Mouse (Mus musculus): Measurements from ENCODE around the gene Ppp2r5d. TPM values are rescaled to one million over a fixed set of nuclear protein-coding genes. Genes with fewer than 3 reads are reported as not detected.

Gene Ppp2r5d
- total RNA-seq, 1 experiment from 2014 or later: 37.4 TPM

GRCm38 (mm10) chr17:46636831-46637523, 67.9 kb downstream of the Ppp2r5d start:
- peak; percentile 56 to 65 for ATAC-seq (replicated peaks in 1 of 2; ENCODE audit: insufficient read depth in 1 of 2, low FRiP score in 2 of 2, low TSS enrichment in 1 of 2, low read depth in 1 of 2, poor library complexity in 2 of 2, severe bottlenecking in 2 of 2)

Other genes starting within 250 kb of the Ppp2r5d start
- 0.05 and 0.69 TPM in 2 replicates for gene Ttbk1, start 217.4 kb downstream of the Ppp2r5d start, total RNA-seq (2017)
- gene Dnph1, start 208.4 kb downstream of the Ppp2r5d start, total RNA-seq (2017): 11.1 and 21.0 TPM in 2 replicates
- gene Cul9, start 158.7 kb downstream of the Ppp2r5d start, total RNA-seq (2017): 32.9 and 33.6 TPM in 2 replicates
- 28.3 and 30.8 TPM in 2 replicates for gene Srf, start 148.9 kb downstream of the Ppp2r5d start, total RNA-seq (2017)
- gene Ptk7, start 75.6 kb downstream of the Ppp2r5d start, total RNA-seq (2017): 7.2 and 15.6 TPM in 2 replicates
- 11.9 and 15.2 TPM in 2 replicates for gene Klc4, start 59.1 kb downstream of the Ppp2r5d start, total RNA-seq (2017)
- gene Mrpl2, start 58.9 kb downstream of the Ppp2r5d start, total RNA-seq (2017): 61.8 and 66.1 TPM in 2 replicates
- 27.0 and 37.8 TPM in 2 replicates for gene Cul7, start 54.8 kb downstream of the Ppp2r5d start, total RNA-seq (2017)
- 38.1 and 47.0 TPM in 2 replicates for gene Rrp36, start 30.8 kb downstream of the Ppp2r5d start, total RNA-seq (2017)
- 53.3 and 74.4 TPM in 2 replicates for gene Mea1, start 26.3 kb downstream of the Ppp2r5d start, total RNA-seq (2017)
- 21.5 and 22.1 TPM in 2 replicates for gene Klhdc3, start 24.2 kb downstream of the Ppp2r5d start, total RNA-seq (2017)
- gene Pex6, start 6.4 kb upstream of the Ppp2r5d start, total RNA-seq (2017): 16.1 and 16.2 TPM in 2 replicates
- not detected in 2 replicates for gene Gnmt, start 24.1 kb upstream of the Ppp2r5d start, total RNA-seq (2017)
- 71.4 and 84.6 TPM in 2 replicates for gene Cnpy3, start 47.1 kb upstream of the Ppp2r5d start, total RNA-seq (2017)
- not detected in 2 replicates for gene Ptcra, start 58.6 kb upstream of the Ppp2r5d start, total RNA-seq (2017)
- 8.1 and 22.0 TPM in 2 replicates for gene 2310039H08Rik, start 67.5 kb upstream of the Ppp2r5d start, total RNA-seq (2017)
- gene Rpl7l1, start 77.6 kb upstream of the Ppp2r5d start, total RNA-seq (2017): 121 and 185 TPM in 2 replicates
- gene Bicral, start 153.4 kb upstream of the Ppp2r5d start, total RNA-seq (2017): 27.0 and 27.5 TPM in 2 replicates
- gene Tbcc, start 185.6 kb upstream of the Ppp2r5d start, total RNA-seq (2017): 13.5 and 14.6 TPM in 2 replicates
- gene Prph2, start 205.3 kb upstream of the Ppp2r5d start, total RNA-seq (2017): not detected in 2 replicates